Mouse (Mus musculus): ENCODE measurements around the gene Capsl.

GRCm38 (mm10) chr15:9489417-9490118 lies 53.7 kb downstream of the Capsl start:
- TF ChIP-seq POLR2A (IDR thresholded peaks at IDR 0.05; ENCODE audit: insufficient read depth, low read depth, low read length) (no peak), CTCF (IDR thresholded peaks at IDR 0.05; ENCODE audit: insufficient read depth, low read depth, low read length) (no peak)
